7 mouse cellular contexts compared by ENCODE assay signal in the genomic region with DNA sequence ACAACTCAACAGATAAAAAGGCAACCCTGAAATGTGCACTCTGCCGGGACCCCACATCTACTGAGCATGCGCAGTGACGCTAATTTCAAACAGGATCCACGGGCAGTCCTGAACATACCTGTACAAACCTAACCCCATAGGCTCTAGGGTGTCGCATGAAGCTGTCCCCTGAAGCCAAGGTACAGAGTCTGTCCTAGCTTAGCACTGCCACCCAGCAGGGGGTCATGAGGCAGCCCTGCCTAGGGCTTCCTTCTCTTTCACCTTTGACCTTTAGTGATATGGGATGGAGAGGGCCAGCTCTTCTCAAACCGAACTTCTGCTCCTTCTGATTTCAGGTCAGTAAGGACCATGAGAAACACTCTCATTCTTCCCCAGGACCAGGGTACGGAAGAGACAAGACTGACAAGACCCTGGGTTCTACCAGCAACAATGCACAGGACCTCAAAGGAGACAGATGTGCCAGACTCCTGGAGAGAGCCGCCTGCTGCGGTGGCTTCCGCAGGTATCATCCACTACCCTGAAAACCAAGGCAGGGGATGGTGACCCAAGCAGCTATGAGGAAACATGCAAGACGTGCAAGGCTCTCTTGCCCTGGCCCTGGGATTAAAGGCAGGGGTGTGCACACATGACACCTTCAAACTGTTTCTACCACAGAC. TPM values are rescaled to one million over a fixed set of nuclear protein-coding genes. Genes with fewer than 3 reads are reported as not detected.
DNase-seq lines count a peak whose midpoint lies in the region; ATAC-seq and TF ChIP-seq lines count a peak whose summit lies in the region.

No protein-coding gene starts in this region.

- H3K4me1 ChIP-seq in lung, postnatal 0 days (ENCODE audit: insufficient read depth, low read depth, low read length): peaks cover 24% of the 10 kb centered on the region
- H3K4me1 ChIP-seq in lung, adult 2 months (ENCODE audit: control insufficient read depth, insufficient read depth, low read length): peaks cover 26% of the 10 kb centered on the region
- peaks cover 54% of the 10 kb centered on the region for H3K4me1 ChIP-seq in forebrain, embryonic 13.5 days
- H3K4me1 ChIP-seq in intestine, embryonic 16.5 days (ENCODE audit: control insufficient read depth, insufficient read depth, low read length): peaks cover 38% of the 10 kb centered on the region
- peaks cover 28% of the 10 kb centered on the region for H3K4me1 ChIP-seq in stomach, embryonic 14.5 days (ENCODE audit: control insufficient read depth, insufficient read depth, low read length)

- H3K4me2 ChIP-seq in lung, postnatal 0 days (replicated peaks; ENCODE audit: low read depth, low read length): peak overlapping the region; percentile 78
- peak overlapping the region; percentile 90 for H3K4me2 ChIP-seq in forebrain, embryonic 13.5 days
- peak overlapping the region; percentile 89 for H3K4me2 ChIP-seq in intestine, embryonic 16.5 days (ENCODE audit: low read depth, low read length)
- H3K4me2 ChIP-seq in stomach, embryonic 14.5 days (replicated peaks; ENCODE audit: low read depth, low read length): peak overlapping the region; percentile 76

- H3K27ac ChIP-seq in lung, postnatal 0 days (ENCODE audit: low read length): peak overlapping the region; percentile 100
- H3K27ac ChIP-seq in forebrain, embryonic 13.5 days: 0 out of 2 replicates have a peak overlapping the region, but pooled peaks have one; percentile 3
- peak overlapping the region; percentile 93 for H3K27ac ChIP-seq in intestine, embryonic 16.5 days (ENCODE audit: low read length)
- H3K27ac ChIP-seq in stomach, embryonic 14.5 days (ENCODE audit: low read length): peak overlapping the region; percentile 58; the same call in 1 of the 2 replicates

- peak overlapping the region; percentile 94; the same call in 1 of the 2 replicates for H3K4me3 ChIP-seq in lung, postnatal 0 days (ENCODE audit: low read depth, low read length)
- H3K4me3 ChIP-seq in lung, adult 2 months (replicated peaks; ENCODE audit: extremely low read depth, low read depth, low read length): no peak overlapping the region
- peak overlapping the region; percentile 74 for H3K4me3 ChIP-seq in forebrain, embryonic 13.5 days
- peak overlapping the region; percentile 93 for H3K4me3 ChIP-seq in intestine, embryonic 16.5 days (ENCODE audit: low read length)
- 0 out of 2 replicates have a peak overlapping the region, but pooled peaks have one; percentile 96 for H3K4me3 ChIP-seq in stomach, embryonic 14.5 days (ENCODE audit: low read depth, low read length)

- H3K9me3 ChIP-seq in lung, postnatal 0 days (ENCODE audit: low read length): no peaks in the 10 kb centered on the region
- peaks cover 4% of the 10 kb centered on the region; the same call in 1 of the 2 replicates for H3K9me3 ChIP-seq in forebrain, embryonic 13.5 days (replicated peaks)
- peaks cover 5% of the 10 kb centered on the region; the same call in 1 of the 2 replicates for H3K9me3 ChIP-seq in intestine, embryonic 16.5 days (ENCODE audit: control insufficient read depth, low read length)
- no peaks in the 10 kb centered on the region for H3K9me3 ChIP-seq in stomach, embryonic 14.5 days (ENCODE audit: control insufficient read depth, low read depth, low read length)

- TF ChIP-seq CTCF in lung, postnatal 0 days (IDR thresholded peaks at IDR 0.05): no peak
- TF ChIP-seq CTCF in lung, adult 2 months (IDR thresholded peaks at IDR 0.05; ENCODE audit: insufficient read depth, low read length): no peak

- TF ChIP-seq POLR2A in lung, adult 2 months (IDR thresholded peaks at IDR 0.05; ENCODE audit: borderline replicate concordance, extremely low read depth, low read depth, low read length): no peak

- TF ChIP-seq EP300 in lung, postnatal 0 days (IDR thresholded peaks at IDR 0.05): no peak

- ATAC-seq in lung, postnatal 0 days: no peak
- ATAC-seq in forebrain, embryonic 13.5 days: no peak
- no peak for ATAC-seq in intestine, embryonic 16.5 days
- no peak for ATAC-seq in stomach, embryonic 14.5 days (ENCODE audit: insufficient number of reproducible peaks, insufficient read depth, low FRiP score, low read depth)

- 63% methylated on average over 11 of the region's 11 CpGs for WGBS in lung, postnatal 0 days
- WGBS in lung, adult 2 months: 50% methylated on average over 11 of the region's 11 CpGs
- WGBS in forebrain, embryonic 13.5 days: 83% methylated on average over 11 of the region's 11 CpGs
- WGBS in intestine, embryonic 16.5 days: 65% methylated on average over 11 of the region's 11 CpGs
- 80% methylated on average over 11 of the region's 11 CpGs for WGBS in stomach, embryonic 14.5 days

- no peaks in the 10 kb centered on the region for H3K27me3 ChIP-seq in lung, postnatal 0 days (replicated peaks; ENCODE audit: insufficient read depth, low read length)
- no peaks in the 10 kb centered on the region for H3K27me3 ChIP-seq in forebrain, embryonic 13.5 days
- no peaks in the 10 kb centered on the region for H3K27me3 ChIP-seq in intestine, embryonic 16.5 days (replicated peaks; ENCODE audit: control insufficient read depth, insufficient read depth, low read length)
- no peaks in the 10 kb centered on the region for H3K27me3 ChIP-seq in stomach, embryonic 14.5 days (ENCODE audit: control insufficient read depth, insufficient read depth, low read length)

- H3K9ac ChIP-seq in lung, postnatal 0 days (replicated peaks; ENCODE audit: low read depth): peak overlapping the region; percentile 99
- peak overlapping the region; percentile 95; the same call in 1 of the 2 replicates for H3K9ac ChIP-seq in forebrain, embryonic 13.5 days
- peak overlapping the region; percentile 91 for H3K9ac ChIP-seq in intestine, embryonic 16.5 days (ENCODE audit: low read depth, low read length)
- H3K9ac ChIP-seq in stomach, embryonic 14.5 days (replicated peaks; ENCODE audit: low read depth, low read length): no peak overlapping the region

- no peak for DNase-seq in lung, postnatal 0 days (ENCODE audit: low spot score)
- DNase-seq in lung, adult 2 months: no peak
- DNase-seq in gastrocnemius, adult 18-20 months (ENCODE audit: low spot score): no peak
- DNase-seq in spleen, adult 12 weeks (ENCODE audit: low spot score): no peak

- no peaks in the 10 kb centered on the region for H3K36me3 ChIP-seq in lung, postnatal 0 days (ENCODE audit: insufficient read depth, low read length)
- peaks cover 43% of the 10 kb centered on the region for H3K36me3 ChIP-seq in forebrain, embryonic 13.5 days (ENCODE audit: poor library complexity, severe bottlenecking)
- peaks cover 8% of the 10 kb centered on the region for H3K36me3 ChIP-seq in intestine, embryonic 16.5 days (ENCODE audit: control insufficient read depth, insufficient read depth, low read length)
- H3K36me3 ChIP-seq in stomach, embryonic 14.5 days (ENCODE audit: control insufficient read depth, insufficient read depth, low read length): peaks cover 15% of the 10 kb centered on the region; the same call in 1 of the 2 replicates

RNA-seq across cellular contexts. Expression of a gene that starts 3.8 kb away (rescaled TPM):
- polyA plus RNA-seq in lung, postnatal 0 days (2015; fragmentation: Nextera tagmentation; extraction: Ambion mirVana): 92.8 and 116 TPM in 2 replicates
- 80.4 and 115 TPM in 2 replicates for polyA plus RNA-seq in lung, adult 2 months (2012; rRNA removed)
- polyA plus RNA-seq in forebrain, embryonic 13.5 days (2015; fragmentation: Nextera tagmentation; extraction: Ambion mirVana): 89.8 and 98.0 TPM in 2 replicates
- polyA plus RNA-seq in intestine, embryonic 16.5 days (2015; fragmentation: Nextera tagmentation; extraction: Ambion mirVana): 59.0 and 60.3 TPM in 2 replicates
- 51.5 and 51.6 TPM in 2 replicates for polyA plus RNA-seq in stomach, embryonic 14.5 days (2014; fragmentation: Nextera tagmentation; extraction: Ambion mirVana)
- total RNA-seq in gastrocnemius, adult 18-20 months (2021): 1 to 10 TPM; 4.5 to 7.4 TPM

RNA-seq across cellular contexts. Expression of a gene that starts 38.0 kb away (rescaled TPM):
- polyA plus RNA-seq in lung, postnatal 0 days (2015; fragmentation: Nextera tagmentation; extraction: Ambion mirVana): 0.17 and 0.25 TPM in 2 replicates
- 0.09 TPM in 1 of 2 replicates, not detected in the other for polyA plus RNA-seq in lung, adult 2 months (2012; rRNA removed)
- polyA plus RNA-seq in forebrain, embryonic 13.5 days (2015; fragmentation: Nextera tagmentation; extraction: Ambion mirVana): 0.31 and 1.0 TPM in 2 replicates
- 0.12 and 0.33 TPM in 2 replicates for polyA plus RNA-seq in intestine, embryonic 16.5 days (2015; fragmentation: Nextera tagmentation; extraction: Ambion mirVana)
- polyA plus RNA-seq in stomach, embryonic 14.5 days (2014; fragmentation: Nextera tagmentation; extraction: Ambion mirVana): 0.49 and 0.52 TPM in 2 replicates
- total RNA-seq in gastrocnemius, adult 18-20 months (2021): not detected

Comparison
In these comparisons a context has a peak if more than half of its experiments do, and no peak if none do; other contexts are left out.
1. H3K27ac ChIP-seq: peak in every context shown above with its lines; median percentile 100 in lung, postnatal 0 days; 93 in intestine, embryonic 16.5 days; 58 in stomach, embryonic 14.5 days; 3 in forebrain, embryonic 13.5 days.